Mouse (Mus musculus) lung, embryonic 14.5 days (tissue): ENCODE results near the gene Sh3pxd2a. TPM values are rescaled to one million over a fixed set of nuclear protein-coding genes. Genes with fewer than 3 reads are reported as not detected.

Experiments
- ATAC-seq: fragments of 200-750 bp; cut with Nextera tagmentation; 2 replicates; pipeline ENCODE4 v1.8.0; 2017; ENCODE audit warnings: mild to moderate bottlenecking, moderate TSS enrichment, moderate library complexity; ENCODE audit not compliant: insufficient read depth
- DNase-seq: peaks from one replicate; pipeline ENCODE4 v3.0.0-alpha.2; 2015
- H3K27ac ChIP-seq: fragments of 300-500 bp; sonication (generic); 2 replicates; pipeline ENCODE4 v1.5.1; 2014; ENCODE audit warnings: low read depth, mild to moderate bottlenecking, moderate library complexity
- H3K27me3 ChIP-seq: fragments of 300-500 bp; sonication (generic); 2 replicates; pipeline ENCODE4 v1.6.1; 2014; ENCODE audit warnings: low read length, control low read depth; ENCODE audit not compliant: insufficient read depth
- H3K36me3 ChIP-seq: fragments of 300-500 bp; sonication (generic); 2 replicates; pipeline ENCODE4 v1.6.1; 2014; ENCODE audit warnings: control low read depth; ENCODE audit not compliant: insufficient read depth
- H3K4me1 ChIP-seq: fragments of 300-500 bp; sonication (generic); 2 replicates; pipeline ENCODE4 v1.6.1; 2014; ENCODE audit warnings: antibody characterized with exemption, control low read depth; ENCODE audit not compliant: insufficient read depth
- H3K4me2 ChIP-seq: fragments of 300-500 bp; sonication (generic); 2 replicates; pipeline ENCODE4 v1.6.1; 2014; ENCODE audit warnings: mild to moderate bottlenecking
- H3K4me3 ChIP-seq: fragments of 300-500 bp; sonication (generic); 2 replicates; pipeline ENCODE4 v1.5.1; 2014; ENCODE audit warnings: low read depth, low read length
- H3K9ac ChIP-seq: fragments of 300-500 bp; sonication (generic); 2 replicates; pipeline ENCODE4 v1.6.1; 2014
- H3K9me3 ChIP-seq: fragments of 300-500 bp; sonication (generic); 2 replicates; pipeline ENCODE4 v1.6.1; 2016; ENCODE audit warnings: low read depth, low read length, control low read depth
- CTCF ChIP-seq: IDR thresholded peaks from 2 replicates; pipeline ENCODE4 v1.5.1; 2016; ENCODE audit warnings: antibody characterized with exemption, low read depth
- WGBS: fragments of 180-500 bp; shearing (Covaris S2); extraction: QIAGEN DNeasy Blood & Tissue Kit; methylation state at CpG from one replicate; pipeline ENCODE4 v1.1.7; 2014; 5-methylcytosine and 5-hydroxymethylcytosine counted together
- microRNA-seq: library from miRNA; unstranded; fragments of <30 nt; microRNA quantifications from one replicate; pipeline ENCODE4, GENCODE M21; 2016; ENCODE audit warnings: borderline number of aligned reads
- polyA plus RNA-seq: library from polyadenylated mRNA; unstranded; fragments of >200 nt; fragmentation: Nextera tagmentation; extraction: Ambion mirVana; gene quantifications from 2 replicates; pipeline ENCODE4 v1.2.1, GENCODE M21; 2014

Gene Sh3pxd2a
- polyA plus RNA-seq, 1 experiment from 2014 or later, result 12.0 TPM

GRCm38 (mm10) chr19:47216766-47217165 is 247.4 kb downstream of the Sh3pxd2a start:
- ATAC-seq (no peak), DNase-seq (peak; percentile 9)
- H3K4me1 ChIP-seq, result peaks cover 4% of the 10 kb centered on the region; the same call in 1 of the 2 replicates
- no peak overlapping the region for H3K9ac ChIP-seq
- H3K27me3 ChIP-seq, result no peaks in the 10 kb centered on the region
- no peak overlapping the region for H3K4me3 ChIP-seq
- H3K9me3 ChIP-seq, result no peaks in the 10 kb centered on the region
- WGBS, result 59% methylated on average over 5 of the region's 5 CpGs
- no peak overlapping the region for H3K4me2 ChIP-seq
- H3K27ac ChIP-seq, result no peak overlapping the region
- TF ChIP-seq CTCF, result no peak
- no peaks in the 10 kb centered on the region for H3K36me3 ChIP-seq

- H3K36me3 ChIP-seq, result no peaks in the 10 kb centered on the region
- whole genome bisulfite sequencing, result 52% methylated on average over 1 of the region's 1 CpGs
- H3K9me3 ChIP-seq, result no peaks in the 10 kb centered on the region
- no peak for ATAC-seq
- no peak for DNase-seq
- no peaks in the 10 kb centered on the region for H3K27me3 ChIP-seq
- no peak overlapping the region for H3K4me2 ChIP-seq
- TF ChIP-seq CTCF, result peak; percentile 27
- H3K9ac ChIP-seq, result no peak overlapping the region
- no peak overlapping the region for H3K4me3 ChIP-seq
- no peak overlapping the region for H3K27ac ChIP-seq
- no peaks in the 10 kb centered on the region for H3K4me1 ChIP-seq
Observed at GRCm38 (mm10) chr19:47213470-47213869, 250.7 kb downstream of the Sh3pxd2a start.

DNA sequence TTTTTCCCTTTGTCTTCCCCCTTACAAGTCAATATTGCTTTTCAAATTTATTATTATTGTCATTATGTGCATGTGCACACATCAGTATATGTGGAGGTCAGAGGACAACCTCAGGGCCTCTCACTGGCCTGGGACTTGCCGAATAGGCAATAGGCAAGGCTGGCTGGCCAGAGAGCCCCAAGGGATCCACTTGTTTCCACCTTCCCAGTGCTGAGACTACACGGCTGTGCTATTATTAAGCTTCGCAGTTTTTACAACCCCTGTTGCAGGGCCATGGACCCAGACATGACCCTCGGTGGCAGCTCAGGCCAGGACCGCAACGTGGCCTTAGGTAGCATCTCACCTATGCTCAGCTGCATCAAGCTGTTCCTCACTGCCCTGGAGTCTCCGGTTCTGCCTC is 251.8 kb downstream of the Sh3pxd2a start:
- Histone ChIP-seq H3K9ac (no peak overlapping the region), H3K27ac (no peak overlapping the region), H3K4me1 (no peaks in the 10 kb centered on the region), H3K36me3 (no peaks in the 10 kb centered on the region), H3K4me3 (no peak overlapping the region), H3K4me2 (no peak overlapping the region), H3K9me3 (no peaks in the 10 kb centered on the region), H3K27me3 (no peaks in the 10 kb centered on the region)
- DNase-seq (no peak), ATAC-seq (no peak)
- no peak for TF ChIP-seq CTCF
- WGBS, result 89% methylated on average over 7 of the region's 7 CpGs

DNA sequence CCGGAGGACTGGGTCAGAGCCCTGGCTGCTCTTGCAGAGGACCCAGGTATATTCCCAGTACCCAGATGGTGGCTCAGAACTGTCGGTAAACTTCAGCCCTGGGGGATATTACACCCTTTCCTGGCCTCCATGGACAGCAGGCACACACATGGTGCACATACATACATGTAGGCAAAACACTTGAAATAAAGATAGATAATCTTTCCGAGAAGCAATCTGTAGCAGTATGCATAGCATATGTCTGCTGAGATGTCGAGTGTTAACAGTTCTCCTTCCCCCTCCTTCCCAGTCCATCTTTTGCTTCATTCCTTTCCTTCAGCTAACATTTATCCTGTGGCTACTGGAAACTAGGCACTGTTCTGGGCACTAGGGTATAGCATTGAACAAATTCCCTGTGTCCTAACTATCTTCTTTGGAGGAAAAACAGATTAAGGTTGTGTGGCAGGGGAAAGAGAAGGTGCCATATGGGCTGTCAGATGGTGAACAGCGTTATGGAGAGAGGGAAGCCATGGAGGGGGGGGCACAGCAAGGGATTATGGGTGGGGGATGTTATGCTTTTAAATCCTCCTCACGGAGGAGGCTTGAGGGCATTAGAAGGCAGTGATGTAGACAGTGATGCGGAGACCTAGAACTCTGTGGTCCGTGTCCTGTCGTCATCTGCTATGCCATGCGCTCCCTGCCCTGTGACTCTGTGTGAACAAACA is 252.4 kb downstream of the Sh3pxd2a start:
- 71% methylated on average over 10 of the region's 10 CpGs for WGBS
- ATAC-seq, result no peak

GRCm38 (mm10) chr19:47210432-47210831 is 253.8 kb downstream of the Sh3pxd2a start:
- Histone ChIP-seq H3K4me3 (no peak overlapping the region), H3K9ac (no peak overlapping the region), H3K4me1 (no peaks in the 10 kb centered on the region), H3K36me3 (no peaks in the 10 kb centered on the region), H3K9me3 (no peaks in the 10 kb centered on the region), H3K4me2 (no peak overlapping the region), H3K27ac (no peak overlapping the region), H3K27me3 (no peaks in the 10 kb centered on the region)
- no peak for DNase-seq
- TF ChIP-seq CTCF, result no peak
- no peak for ATAC-seq
- 83% methylated on average over 4 of the region's 4 CpGs for WGBS

More for the DNA sequence above, 252.4 kb downstream of the Sh3pxd2a start:
- Histone ChIP-seq H3K27ac (no peak overlapping the region), H3K9ac (no peak overlapping the region), H3K4me1 (no peaks in the 10 kb centered on the region), H3K4me2 (no peak overlapping the region), H3K27me3 (no peaks in the 10 kb centered on the region), H3K9me3 (no peaks in the 10 kb centered on the region), H3K4me3 (no peak overlapping the region), H3K36me3 (no peaks in the 10 kb centered on the region)
- DNase-seq, result no peak
- no peak for TF ChIP-seq CTCF

Small RNA genes within 50 kb of the gene (microRNA-seq; reads per million reads assigned to microRNA genes)
- gene Mir6995, result not detected

Other genes with a start within 250 kb of the Sh3pxd2a start
- gene Stn1, start 73.1 kb upstream of the Sh3pxd2a start, polyA plus RNA-seq, result 55.5 and 65.5 TPM in 2 replicates
- gene Slk, start 115.3 kb upstream of the Sh3pxd2a start, polyA plus RNA-seq, result 20.6 and 21.2 TPM in 2 replicates
- 1.8 TPM in 2 replicates for gene Col17a1, start 227.7 kb upstream of the Sh3pxd2a start, polyA plus RNA-seq